Mouse (Mus musculus) embryonic fibroblast, embryonic 13.5 days (primary cell): ENCODE data around the gene Aff3.

Experiments used
- CTCF ChIP-seq: IDR thresholded peaks from 2 replicates; pipeline ENCODE4 v1.5.1; 2011; ENCODE audit warnings: mild to moderate bottlenecking, control low read depth, low read length, moderate library complexity, borderline replicate concordance; ENCODE audit not compliant: insufficient read depth
- POLR2A ChIP-seq: IDR thresholded peaks from 2 replicates; pipeline ENCODE4 v1.6.1; 2011; ENCODE audit warnings: low read depth, mild to moderate bottlenecking, control low read depth, low read length, moderate library complexity

DNA sequence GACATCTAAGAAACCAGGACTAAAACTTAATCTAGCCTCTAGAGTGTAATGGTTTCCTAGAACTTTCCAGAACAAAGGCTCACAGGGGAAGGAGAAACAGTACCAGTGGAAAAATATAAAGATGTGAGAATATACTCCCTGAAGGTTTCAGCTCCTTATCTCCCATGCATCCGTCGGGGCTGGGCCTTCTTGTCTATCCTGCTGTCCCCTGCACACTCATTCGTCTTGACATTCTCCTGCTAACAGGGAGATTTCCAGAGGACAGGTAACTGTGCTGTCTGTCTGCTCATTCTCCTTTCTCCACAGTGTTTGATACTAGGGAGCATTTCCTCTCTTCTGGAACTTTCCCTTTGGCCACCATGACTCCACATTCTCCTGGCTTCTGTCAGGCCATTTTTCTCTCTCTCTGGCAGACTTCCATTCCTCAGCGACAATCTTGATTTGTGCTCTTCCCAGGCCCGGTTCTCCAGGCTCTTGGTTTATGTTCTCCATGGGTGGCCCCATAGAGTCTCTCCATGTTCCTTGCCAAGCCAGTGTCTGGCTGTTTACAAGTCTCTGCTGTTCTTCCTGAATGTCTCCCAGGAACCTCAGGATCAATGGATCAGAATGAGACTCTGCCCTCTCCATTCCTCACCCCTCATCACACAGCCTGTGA, 1.5 kb upstream of the Aff3 start:
- no peak for TF ChIP-seq CTCF
- no peak for TF ChIP-seq POLR2A
